Mouse (Mus musculus) lung, postnatal 4 days (tissue): Measurements from ENCODE around the gene Arl5a.

Source experiments
- DNase-seq, 2 experiments: peaks; one replicate each; pipeline ENCODE4 v3.0.0; 2021

The Arl5a gene

GRCm38 (mm10) chr2:52422871-52423610 lies 1.7 kb downstream of the Arl5a start:
- DNase-seq = no peak

- no peak for DNase-seq
Measured at GRCm38 (mm10) chr2:52421197-52421596, 3.5 kb downstream of the Arl5a start.

- no peak for DNase-seq
Measured at GRCm38 (mm10) chr2:52420001-52420710, 4.5 kb downstream of the Arl5a start.

- DNase-seq = no peak
Measured at GRCm38 (mm10) chr2:52419295-52419694, 5.4 kb downstream of the Arl5a start.

GRCm38 (mm10) chr2:52412524-52413037 lies 12.1 kb downstream of the Arl5a start:
- DNase-seq = no peak

GRCm38 (mm10) chr2:52406480-52406879 lies 18.2 kb downstream of the Arl5a start:
- no peak for DNase-seq

- DNase-seq = no peak
Measured at GRCm38 (mm10) chr2:52405238-52405637, 19.5 kb downstream of the Arl5a start.

GRCm38 (mm10) chr2:52394529-52394928 lies 30.2 kb downstream of the Arl5a start:
- DNase-seq = no peak

- DNase-seq = no peak
Measured at GRCm38 (mm10) chr2:52390415-52390975, 34.2 kb downstream of the Arl5a start.

GRCm38 (mm10) chr2:52389975-52390374 lies 34.7 kb downstream of the Arl5a start:
- no peak for DNase-seq

- DNase-seq = no peak
Measured at GRCm38 (mm10) chr2:52386451-52386850, 38.2 kb downstream of the Arl5a start.

GRCm38 (mm10) chr2:52386037-52386436 lies 38.7 kb downstream of the Arl5a start:
- DNase-seq = peak; percentile 41 to 60

- peak; percentile 48 to 63 for DNase-seq
Measured at GRCm38 (mm10) chr2:52378848-52379261, 45.8 kb downstream of the Arl5a start.

GRCm38 (mm10) chr2:52378448-52378804 lies 46.3 kb downstream of the Arl5a start, which contains the start of gene Neb:
Gene Neb (minus strand): TSS chr2:52378474.
- DNase-seq = peak; percentile 19 to 37

GRCm38 (mm10) chr2:52377706-52378447 lies 46.8 kb downstream of the Arl5a start:
- DNase-seq = no peak

- no peak for DNase-seq
Measured at GRCm38 (mm10) chr2:52374706-52375105, 50.0 kb downstream of the Arl5a start.

GRCm38 (mm10) chr2:52372480-52372879 lies 52.2 kb downstream of the Arl5a start:
- DNase-seq = peak; percentile 44 to 75

GRCm38 (mm10) chr2:52372080-52372479 lies 52.6 kb downstream of the Arl5a start:
- DNase-seq = no peak

GRCm38 (mm10) chr2:52371066-52371465 lies 53.6 kb downstream of the Arl5a start:
- peak; percentile 51 to 55 for DNase-seq

- DNase-seq = no peak
Measured at GRCm38 (mm10) chr2:52369622-52370021, 55.1 kb downstream of the Arl5a start.

- DNase-seq = peak in 1 of 2 experiments; percentile 2
Measured at GRCm38 (mm10) chr2:52367665-52368064, 57.0 kb downstream of the Arl5a start.

GRCm38 (mm10) chr2:52367248-52367647 lies 57.5 kb downstream of the Arl5a start:
- no peak for DNase-seq

GRCm38 (mm10) chr2:52361086-52361485 lies 63.6 kb downstream of the Arl5a start:
- DNase-seq = no peak
